Mouse (Mus musculus): ENCODE data around the gene Cd151. TPM values are rescaled to one million over a fixed set of nuclear protein-coding genes. Genes with fewer than 3 reads are reported as not detected.

Cd151 gene
- total RNA-seq, 2 experiments from 2014 or later: 297 to 312 TPM

- DNase-seq: peak; percentile 89 to 90
- intact Hi-C loops (cut with DNase I): no loop called here
Measured at GRCm38 (mm10) chr7:141455610-141456314, 11.4 kb upstream of the Cd151 start.

- peak; percentile 65 to 69 for DNase-seq
- intact Hi-C loops (cut with DNase I): no loop called here
Measured at GRCm38 (mm10) chr7:141456739-141457138, 10.5 kb upstream of the Cd151 start.

GRCm38 (mm10) chr7:141457236-141457635 is 10.0 kb upstream of the Cd151 start:
- DNase-seq: no peak
- intact Hi-C loops (cut with DNase I): no loop called here

GRCm38 (mm10) chr7:141457986-141458660 is 9.1 kb upstream of the Cd151 start:
- intact Hi-C loops (cut with DNase I): no loop called here
- peak in 1 of 2 experiments; percentile 69 for DNase-seq

- intact Hi-C loops (cut with DNase I): no loop called here
- DNase-seq: no peak
Measured at GRCm38 (mm10) chr7:141458661-141459060, 8.5 kb upstream of the Cd151 start.

- intact Hi-C loops (cut with DNase I): no loop called here
- peak in 1 of 2 experiments; percentile 23 for DNase-seq
Measured at GRCm38 (mm10) chr7:141459301-141459711, 7.9 kb upstream of the Cd151 start.

- peak in 1 of 2 experiments; percentile 58 for DNase-seq
- intact Hi-C loops (cut with DNase I): no loop called here
Measured at GRCm38 (mm10) chr7:141460001-141460390, 7.2 kb upstream of the Cd151 start.

DNA sequence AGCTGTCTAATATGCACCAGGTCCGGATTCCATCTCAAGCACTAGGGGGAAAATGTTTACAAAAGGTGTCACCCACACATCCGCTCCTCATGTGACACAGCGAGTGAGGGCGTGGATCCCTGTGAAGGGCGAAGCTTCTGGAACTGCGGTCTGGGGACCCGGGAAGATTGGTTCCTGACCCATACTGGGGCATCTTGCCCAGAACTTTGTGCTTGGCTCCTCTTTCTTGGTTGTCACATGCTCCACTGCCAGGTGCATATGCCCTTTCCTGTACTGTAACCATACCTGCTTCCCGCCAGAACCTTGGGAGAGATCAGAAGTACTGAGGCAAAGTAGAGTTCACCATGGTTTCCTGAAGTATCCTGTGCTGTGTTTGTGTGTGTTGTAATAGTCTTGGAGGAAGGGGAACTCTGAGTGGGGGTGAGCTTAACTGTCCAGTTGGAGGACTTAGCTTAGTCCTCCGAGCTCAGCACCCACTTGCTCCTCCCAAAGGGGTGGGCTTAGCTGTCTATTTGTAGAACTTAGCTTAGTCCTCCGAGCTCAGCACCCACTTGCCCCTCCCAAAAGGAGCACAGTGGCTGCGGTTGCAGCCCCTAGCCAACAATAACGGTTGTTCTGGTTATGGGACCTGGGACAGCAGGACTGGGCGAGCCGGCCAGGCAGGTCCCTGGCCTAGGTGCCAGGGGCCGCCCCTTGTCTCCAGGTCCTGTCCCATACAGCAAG is 6.6 kb upstream of the Cd151 start, which contains the start of gene Cracr2b:
Gene Cracr2b, plus strand, starts transcription at position 704 of the 723 bp plus-strand sequence.
- intact Hi-C loops (cut with DNase I): no loop called here
- DNase-seq: peak in 1 of 2 experiments; percentile 47

DNA sequence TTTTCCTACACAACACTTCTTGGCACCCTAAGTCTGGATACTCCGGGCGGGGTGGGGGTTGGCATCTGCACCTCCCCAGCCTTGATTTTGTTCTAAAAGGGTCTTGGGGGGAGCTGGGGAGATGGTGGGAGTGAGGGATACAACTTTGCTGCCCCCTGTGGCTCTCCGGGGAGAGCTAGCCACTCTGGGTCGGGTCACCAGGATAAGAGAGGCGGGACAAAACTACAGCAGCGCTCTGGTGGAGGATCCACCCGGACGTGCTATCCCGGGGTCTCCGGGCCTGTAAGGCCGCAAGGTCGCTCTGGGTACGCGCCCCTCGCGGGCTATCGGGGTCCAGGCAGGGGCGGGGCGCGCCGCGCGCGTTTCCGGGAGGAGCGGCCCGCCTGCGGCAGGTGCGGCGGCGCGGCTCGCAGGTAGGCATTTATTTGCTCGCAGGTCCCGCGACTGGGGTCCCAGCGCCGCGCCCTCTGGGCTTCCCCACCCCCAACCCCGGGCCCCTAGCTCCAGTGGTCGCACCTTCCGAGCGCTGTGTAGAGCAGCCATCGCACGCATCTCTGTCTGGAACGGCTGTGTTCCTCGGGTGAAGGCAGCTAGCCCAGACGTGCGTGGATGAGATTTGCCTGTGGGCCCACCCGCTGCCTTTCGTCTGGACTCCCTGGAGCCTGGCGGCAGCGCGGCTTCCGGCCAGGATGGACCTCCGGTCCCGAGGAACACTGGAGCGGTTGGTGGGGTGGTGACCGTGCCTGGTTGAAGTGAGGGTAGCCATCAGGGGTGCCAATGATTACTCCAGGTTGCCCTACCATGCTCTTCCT is 5.5 kb upstream of the Cd151 start:
- intact Hi-C loops (cut with DNase I): no loop called here
- peak in 1 of 2 experiments; percentile 59 for DNase-seq

GRCm38 (mm10) chr7:141462333-141462821 is 4.8 kb upstream of the Cd151 start:
- intact Hi-C loops (cut with DNase I): no loop called here
- DNase-seq: peak in 1 of 2 experiments; percentile 64

DNA sequence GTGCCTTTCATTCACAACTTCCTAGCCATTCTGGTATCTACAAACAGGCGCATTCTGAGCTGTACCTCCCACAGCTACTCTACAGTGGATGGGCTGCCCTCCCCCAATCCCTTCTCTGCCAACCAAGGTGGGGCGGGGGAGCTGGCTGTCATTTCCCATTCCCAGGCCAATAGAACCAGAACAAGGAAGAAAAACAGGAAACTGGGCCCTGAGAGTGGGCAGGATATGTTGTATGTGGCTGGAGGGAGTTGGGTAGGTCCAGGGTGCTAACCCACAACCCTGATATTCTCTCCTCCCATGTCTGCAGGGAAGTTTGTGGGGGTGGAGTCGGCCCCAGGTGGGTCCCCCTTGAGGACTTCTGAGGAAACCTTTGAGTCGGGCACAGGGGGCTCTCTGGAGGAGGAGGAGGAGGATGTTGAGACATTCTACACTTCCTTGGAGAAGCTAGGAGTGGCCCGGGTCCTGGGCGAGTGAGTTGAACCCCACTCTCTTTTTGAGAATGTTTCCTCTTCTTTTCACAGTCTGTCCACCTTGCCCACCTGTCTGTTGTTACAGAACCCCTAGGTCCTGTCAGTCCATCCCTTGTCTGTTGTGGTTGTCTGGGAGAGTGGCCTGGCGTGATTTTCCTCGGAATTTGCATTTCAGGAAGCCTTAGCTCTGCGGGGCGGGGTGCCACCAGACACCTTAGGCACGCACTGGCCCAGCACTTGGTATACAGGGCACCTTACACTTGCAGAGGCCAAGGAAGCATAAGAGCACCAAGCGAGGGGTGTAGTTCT is 3.2 kb upstream of the Cd151 start:
- intact Hi-C loops (cut with DNase I): no loop called here
- DNase-seq: peak; percentile 76 to 77

GRCm38 (mm10) chr7:141464603-141465201 is 2.5 kb upstream of the Cd151 start:
- intact Hi-C loops (cut with DNase I): no loop called here
- DNase-seq: peak in 1 of 2 experiments; percentile 36

- DNase-seq: peak in 1 of 2 experiments; percentile 62
Measured at GRCm38 (mm10) chr7:141465388-141466044, 1.7 kb upstream of the Cd151 start.

DNA sequence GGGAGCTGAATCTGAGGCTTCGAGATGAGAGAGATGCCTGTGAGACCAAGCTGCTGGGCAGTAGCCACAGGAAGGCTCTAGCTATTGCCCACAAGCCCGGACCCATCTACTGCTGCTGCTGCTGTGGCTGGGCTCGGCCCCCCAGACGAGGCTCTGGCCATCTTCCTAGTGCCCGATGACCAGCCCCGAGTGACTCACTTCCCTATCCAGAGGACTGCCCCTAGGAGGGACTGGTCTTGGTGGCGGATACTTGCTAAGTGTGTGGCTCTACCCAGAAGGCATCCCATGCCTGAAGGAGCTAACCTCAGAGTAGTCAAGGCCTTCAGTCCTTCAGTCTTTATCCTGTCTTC is 1.2 kb upstream of the Cd151 start:
- intact Hi-C loops (cut with DNase I): no loop called here
- DNase-seq: peak; percentile 53

More at GRCm38 (mm10) chr7:141465388-141466044, 1.7 kb upstream of the Cd151 start:
- intact Hi-C loops (cut with DNase I): no loop called here

- intact Hi-C loops (cut with DNase I): no loop called here
- DNase-seq: no peak
Measured at GRCm38 (mm10) chr7:141466607-141467148, 514 bp upstream of the Cd151 start.

DNA sequence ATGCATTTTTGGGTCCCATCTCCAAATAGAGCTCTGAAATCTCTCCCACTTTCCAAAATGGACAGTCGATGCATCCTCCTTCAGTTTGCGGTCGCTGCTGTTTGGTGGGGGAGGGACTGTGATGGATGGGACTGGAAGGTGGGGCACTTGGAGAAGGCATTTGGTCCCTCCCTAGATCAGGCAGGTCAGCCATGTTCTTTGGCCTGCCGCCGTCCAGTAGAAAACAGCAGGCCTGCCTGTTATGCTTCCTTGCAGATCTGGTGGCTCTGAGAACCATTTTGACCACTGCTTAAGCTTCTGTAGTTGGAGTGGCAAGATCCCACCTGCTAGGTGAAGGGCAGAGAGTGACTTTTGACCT is 951 bp downstream of the Cd151 start:
- intact Hi-C loops (cut with DNase I): no loop called here
- peak; percentile 59 to 73 for DNase-seq

DNA sequence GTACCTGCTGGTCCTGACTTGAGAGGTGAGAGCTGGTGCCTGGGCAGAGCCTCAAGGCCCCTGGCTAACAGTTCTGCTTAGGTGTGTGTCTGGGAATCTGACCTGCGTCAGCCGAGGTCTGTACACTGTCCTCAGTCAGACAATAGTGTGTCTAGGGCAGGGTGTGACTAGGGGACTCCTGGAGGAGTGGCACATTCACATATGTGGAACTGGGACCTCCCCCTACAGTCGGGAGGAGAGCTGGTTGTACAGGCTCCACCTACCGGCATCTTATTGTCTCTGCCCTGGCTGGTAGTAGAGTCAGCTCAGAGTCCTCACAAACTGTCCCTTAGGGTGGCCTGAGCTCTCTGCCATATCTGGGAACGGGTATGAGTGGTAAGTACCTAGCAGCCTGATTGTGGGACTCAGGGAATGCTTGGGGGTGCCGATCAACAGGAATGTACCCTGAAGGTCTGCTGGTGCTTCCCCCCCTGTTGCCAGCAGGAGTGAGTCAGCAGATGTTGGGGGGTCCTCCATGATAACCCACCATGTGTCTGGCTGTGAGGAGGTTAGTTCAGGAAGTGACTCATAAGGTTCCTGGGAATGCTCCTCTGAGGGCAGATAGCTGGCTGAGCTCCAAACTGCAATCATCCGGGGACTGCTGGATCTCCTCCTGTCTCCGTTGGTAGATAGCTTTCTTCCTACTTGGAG is 1.5 kb downstream of the Cd151 start:
- intact Hi-C loops (cut with DNase I): no loop called here
- DNase-seq: peak; percentile 82 to 86

DNA sequence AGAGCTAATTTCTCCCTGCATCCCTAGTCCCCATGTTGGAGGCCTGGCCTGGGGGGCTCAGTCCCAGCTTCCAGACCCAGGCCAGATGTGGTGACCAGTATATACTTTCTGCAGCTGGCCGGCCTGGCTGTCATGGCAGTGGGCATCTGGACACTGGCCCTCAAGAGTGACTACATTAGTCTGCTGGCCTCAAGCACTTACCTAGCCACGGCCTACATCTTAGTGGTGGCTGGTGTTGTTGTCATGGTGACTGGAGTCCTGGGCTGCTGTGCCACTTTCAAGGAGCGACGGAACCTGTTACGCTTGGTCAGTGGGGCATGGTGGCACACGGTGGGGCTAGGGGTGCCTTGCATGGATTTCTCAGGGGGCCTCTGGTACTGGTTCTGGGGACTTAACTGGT is 2.2 kb downstream of the Cd151 start:
- DNase-seq: no peak
- intact Hi-C loops (cut with DNase I): no loop called here
